Mouse (Mus musculus): ENCODE measurements around the gene Ccdc85b. TPM values are rescaled to one million over a fixed set of nuclear protein-coding genes. Genes with fewer than 3 reads are reported as not detected.

Ccdc85b gene
- polyA plus RNA-seq, 1 experiment from 2014 or later, result 4.8 TPM

DNA sequence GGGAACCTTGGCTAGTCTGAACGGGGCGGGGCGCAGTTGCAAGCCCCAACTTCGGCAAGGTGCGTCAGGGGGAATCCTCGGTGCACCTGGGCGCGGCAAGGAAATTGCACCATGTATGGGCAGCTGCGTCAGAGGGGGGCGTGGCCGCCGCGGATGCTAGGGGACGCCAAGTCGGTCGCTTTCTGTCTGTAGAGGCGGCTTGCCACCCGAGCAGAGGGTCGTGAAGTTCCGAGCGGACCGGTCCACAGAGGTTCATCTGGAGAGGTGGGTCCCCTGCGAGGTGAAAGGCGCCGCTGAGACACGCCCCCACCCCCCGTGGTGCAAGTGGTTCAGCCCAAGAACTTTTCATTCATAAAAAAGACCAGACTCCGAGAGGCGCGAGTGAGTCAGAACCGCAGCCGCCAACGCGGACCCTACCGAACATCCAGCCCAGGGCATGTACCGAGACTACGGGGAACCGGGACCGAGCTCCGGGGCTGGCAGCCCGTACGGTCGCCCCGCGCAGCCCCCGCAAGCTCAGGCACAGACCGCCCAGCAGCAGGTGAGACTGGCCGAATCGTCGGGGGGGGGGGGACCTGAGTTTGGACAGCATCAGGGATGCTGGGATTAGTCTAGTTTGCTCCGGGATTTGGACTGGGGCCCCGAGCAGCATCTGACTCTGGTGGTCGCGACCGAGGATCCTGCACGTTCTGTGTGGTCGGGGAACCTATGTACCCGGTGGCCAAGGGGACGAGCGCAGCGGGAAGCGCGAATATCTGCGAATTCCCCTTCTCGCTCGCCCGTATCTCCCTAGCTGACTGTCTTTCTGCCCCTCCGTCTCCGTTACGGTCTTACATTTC is 10.0 kb downstream of the Ccdc85b start, which contains the start of gene Fosl1:
Gene Fosl1, plus strand, starts transcription at position 33 of the 839 bp plus-strand sequence.
- Histone ChIP-seq H3K9ac (peak within 1 kb of the TSS; percentile 56), H3K4me2 (peak within 1 kb of the TSS; percentile 90), H3K9me3 (replicated peaks) (no peaks in the 10 kb centered on the region), H3K36me3 (no peaks in the 10 kb centered on the region), H3K4me3 (peak within 1 kb of the TSS; percentile 59), H3K27ac (no peak within 1 kb of the TSS), H3K27me3 (replicated peaks) (peaks cover 83% of the 10 kb centered on the region), H3K4me1 (peaks cover 23% of the 10 kb centered on the region)
- peak; percentile 53; the same call in 1 of the 2 replicates for ATAC-seq
- 1% methylated on average over 70 of the region's 70 CpGs for WGBS (ENCODE audit: insufficient replicate concordance)

DNA sequence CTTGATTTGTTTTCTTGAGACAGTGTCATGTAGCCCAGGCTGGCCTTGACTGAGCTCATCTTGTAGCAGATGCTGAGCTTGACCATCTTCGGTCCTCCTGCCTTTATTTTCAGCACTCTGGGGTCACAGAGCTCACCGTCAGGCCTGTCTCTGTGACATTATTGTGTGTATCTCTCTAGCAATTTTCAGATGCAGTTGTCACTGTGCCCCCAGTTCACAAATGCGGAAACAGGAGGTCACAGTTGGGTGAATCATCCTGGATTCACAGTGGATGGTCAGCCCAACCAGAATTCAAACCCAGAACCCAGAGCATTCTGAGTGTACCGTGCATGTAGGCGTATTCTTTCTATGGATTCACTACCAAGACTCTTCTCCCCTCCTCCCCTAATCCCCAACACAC is 11.9 kb downstream of the Ccdc85b start:
- H3K9me3 ChIP-seq (replicated peaks), result no peaks in the 10 kb centered on the region
- no peak overlapping the region for H3K4me2 ChIP-seq
- H3K4me1 ChIP-seq, result peaks cover 23% of the 10 kb centered on the region
- H3K4me3 ChIP-seq, result no peak overlapping the region
- peaks cover 78% of the 10 kb centered on the region for H3K27me3 ChIP-seq (replicated peaks)
- 75% methylated on average over 5 of the region's 5 CpGs for WGBS (ENCODE audit: insufficient replicate concordance)
- ATAC-seq, result no peak
- H3K27ac ChIP-seq, result no peak overlapping the region
- no peak overlapping the region for H3K9ac ChIP-seq
- H3K36me3 ChIP-seq, result no peaks in the 10 kb centered on the region

DNA sequence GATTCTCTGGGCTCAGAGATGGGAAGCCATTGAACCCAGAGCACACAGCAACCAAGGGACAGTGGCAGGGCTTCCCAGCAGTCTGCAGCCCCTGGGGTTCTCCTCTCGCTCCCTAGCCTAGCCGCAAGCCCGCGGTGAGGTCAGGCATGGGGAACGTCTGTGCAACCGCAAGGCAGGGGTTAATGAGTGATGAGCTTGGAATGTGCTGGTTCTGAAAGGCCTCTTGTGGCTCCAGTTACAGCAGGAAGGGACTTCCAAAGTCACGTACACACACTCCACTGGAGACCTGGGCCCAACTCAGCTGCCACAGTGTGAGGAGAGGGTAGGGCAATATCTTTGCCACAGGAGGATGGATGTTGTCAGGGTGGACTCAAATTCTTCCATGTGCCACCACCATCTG is 12.7 kb downstream of the Ccdc85b start:
- Histone ChIP-seq H3K27ac (no peak overlapping the region), H3K36me3 (no peaks in the 10 kb centered on the region), H3K9ac (no peak overlapping the region), H3K27me3 (replicated peaks) (peaks cover 70% of the 10 kb centered on the region), H3K4me3 (no peak overlapping the region), H3K4me1 (peaks cover 23% of the 10 kb centered on the region), H3K4me2 (no peak overlapping the region), H3K9me3 (replicated peaks) (peaks cover 7% of the 10 kb centered on the region; the same call in 1 of the 2 replicates)
- WGBS (ENCODE audit: insufficient replicate concordance), result 38% methylated on average over 7 of the region's 7 CpGs
- no peak for ATAC-seq

DNA sequence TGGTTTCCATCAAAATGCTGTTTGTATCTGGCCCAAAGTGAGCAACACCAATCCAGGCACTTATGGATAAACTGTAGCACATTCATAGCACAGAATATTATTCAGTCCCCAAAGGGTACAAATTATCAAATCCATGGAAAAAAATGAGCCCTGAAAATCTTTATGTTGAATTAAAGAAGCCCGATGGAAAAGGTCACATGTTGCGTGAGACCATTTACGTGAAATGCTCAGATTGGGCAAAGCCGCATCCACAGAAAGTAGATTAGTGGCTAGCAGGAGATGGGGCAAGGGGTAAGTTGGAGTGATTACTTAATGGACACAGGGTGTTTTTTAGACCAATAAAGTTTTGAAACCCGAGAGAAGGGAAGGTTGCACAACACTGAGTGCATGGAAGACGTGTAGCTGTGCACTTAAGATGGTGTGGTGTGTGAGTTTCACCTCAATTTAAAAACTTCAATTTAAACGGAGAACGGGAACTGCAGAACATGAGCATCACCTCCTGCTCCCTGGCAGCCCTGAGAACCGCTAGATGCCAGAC is 13.3 kb downstream of the Ccdc85b start:
- no peak for ATAC-seq
- Histone ChIP-seq H3K9me3 (replicated peaks) (peaks cover 8% of the 10 kb centered on the region; the same call in 1 of the 2 replicates), H3K4me2 (no peak overlapping the region), H3K27me3 (replicated peaks) (peaks cover 65% of the 10 kb centered on the region), H3K27ac (no peak overlapping the region), H3K4me1 (peaks cover 23% of the 10 kb centered on the region), H3K4me3 (no peak overlapping the region), H3K36me3 (no peaks in the 10 kb centered on the region), H3K9ac (no peak overlapping the region)
- 51% methylated on average over 9 of the region's 9 CpGs for WGBS (ENCODE audit: insufficient replicate concordance)

DNA sequence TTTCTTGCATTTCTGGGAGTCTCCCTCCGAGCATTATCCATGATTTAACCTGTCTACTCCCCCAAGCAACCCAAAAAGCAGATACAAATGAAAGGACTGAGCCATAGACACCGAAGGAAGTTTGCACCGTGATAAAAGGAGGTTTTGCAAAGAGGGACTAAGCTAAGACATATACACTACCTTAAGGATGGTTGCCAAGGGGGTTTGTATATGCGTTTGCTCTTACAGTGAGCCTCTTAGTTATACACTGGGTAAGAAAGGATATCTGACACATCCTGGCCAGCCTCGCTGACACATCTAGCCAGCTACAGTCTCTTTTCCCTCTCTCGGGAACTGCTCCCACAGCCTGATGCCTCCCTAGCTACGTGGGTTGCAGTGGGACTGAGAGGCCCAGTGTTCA is 23.7 kb downstream of the Ccdc85b start:
- Histone ChIP-seq H3K9ac (no peak overlapping the region; the same call in 1 of the 2 replicates), H3K27ac (no peak overlapping the region), H3K9me3 (replicated peaks) (no peaks in the 10 kb centered on the region), H3K4me3 (0 out of 2 replicates have a peak overlapping the region, but pooled peaks have one; percentile 40), H3K4me2 (peak overlapping the region; percentile 72), H3K36me3 (no peaks in the 10 kb centered on the region; the same call in 1 of the 2 replicates), H3K27me3 (replicated peaks) (peaks cover 16% of the 10 kb centered on the region; the same call in 1 of the 2 replicates), H3K4me1 (peaks cover 20% of the 10 kb centered on the region)
- no peak for ATAC-seq
- WGBS (ENCODE audit: insufficient replicate concordance), result 46% methylated on average over 7 of the region's 7 CpGs

DNA sequence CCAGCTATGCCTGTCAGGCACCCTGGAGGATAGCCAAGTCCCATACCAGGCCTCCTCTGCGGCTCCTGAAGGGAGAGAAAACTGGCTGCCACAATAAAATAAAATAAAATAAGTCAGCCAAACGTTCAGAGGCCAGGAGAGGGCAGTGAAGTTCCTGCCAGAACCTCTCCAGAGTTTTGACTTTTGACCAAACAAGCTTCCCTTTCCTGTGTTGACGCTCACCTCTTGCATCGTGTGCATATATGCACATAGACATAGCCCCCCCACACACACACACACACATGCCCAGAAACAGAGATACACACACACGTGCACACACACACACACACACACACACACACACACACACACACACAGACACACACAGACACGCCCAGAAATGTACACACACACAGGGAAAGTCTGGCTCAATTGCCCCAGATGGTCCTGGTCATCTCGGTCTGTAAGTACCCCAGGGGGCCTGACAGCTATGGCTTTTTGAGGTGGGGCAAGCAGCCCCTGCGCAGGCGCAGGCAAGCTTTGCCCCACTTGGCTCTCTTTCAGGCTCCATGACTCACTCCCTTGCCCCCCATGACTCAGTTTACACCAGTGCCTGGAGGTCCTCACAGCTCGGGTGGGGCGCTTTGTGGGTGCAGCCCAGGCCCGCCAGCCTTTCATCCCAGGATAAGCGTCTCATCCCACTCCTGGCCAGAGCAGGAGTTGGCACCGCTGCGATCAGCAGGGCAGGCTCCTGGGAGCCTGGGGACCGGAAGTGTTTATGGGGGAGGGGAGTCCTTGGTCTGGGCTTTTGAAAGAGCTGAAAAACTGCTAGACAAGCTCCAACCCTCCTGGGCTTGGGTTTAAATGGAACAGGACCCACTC is 24.5 kb downstream of the Ccdc85b start:
- 5% methylated on average over 16 of the region's 16 CpGs for WGBS (ENCODE audit: insufficient replicate concordance)
- H3K4me3 ChIP-seq, result peak overlapping the region; percentile 40
- peak; percentile 43 for ATAC-seq
- peaks cover 16% of the 10 kb centered on the region; the same call in 1 of the 2 replicates for H3K27me3 ChIP-seq (replicated peaks)
- peak overlapping the region; percentile 68 for H3K27ac ChIP-seq
- H3K9ac ChIP-seq, result peak overlapping the region; percentile 57
- H3K36me3 ChIP-seq, result no peaks in the 10 kb centered on the region; the same call in 1 of the 2 replicates
- peak overlapping the region; percentile 72 for H3K4me2 ChIP-seq
- peaks cover 20% of the 10 kb centered on the region for H3K4me1 ChIP-seq
- no peaks in the 10 kb centered on the region for H3K9me3 ChIP-seq (replicated peaks)

DNA sequence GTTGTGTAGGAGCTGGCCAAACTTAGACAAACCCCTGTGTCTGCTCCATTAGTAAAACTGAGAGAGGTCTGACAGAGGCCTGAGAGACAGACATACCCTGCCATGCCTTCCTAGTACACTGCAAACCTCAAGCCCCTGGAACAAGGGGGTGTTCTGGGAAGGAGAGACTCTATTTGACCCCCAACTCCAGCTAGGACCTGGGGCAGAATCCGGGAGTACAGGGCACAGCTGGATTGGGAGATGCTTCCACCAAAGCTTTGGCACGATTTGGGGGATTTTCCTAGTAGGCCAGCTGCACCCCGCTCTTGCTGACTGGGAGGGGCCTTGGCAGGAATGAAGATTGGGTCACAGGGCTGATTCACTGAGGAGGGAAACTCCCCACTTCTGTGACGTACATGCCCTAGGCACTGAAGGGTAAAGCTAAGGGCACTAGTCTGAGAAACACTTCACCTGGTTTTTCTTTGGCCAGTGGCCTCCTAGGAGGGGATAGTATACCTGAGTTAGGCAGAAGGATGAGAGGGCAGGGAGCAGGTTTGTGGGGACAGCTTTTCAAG is 25.7 kb downstream of the Ccdc85b start:
- H3K9ac ChIP-seq, result no peak overlapping the region
- peaks cover 16% of the 10 kb centered on the region; the same call in 1 of the 2 replicates for H3K27me3 ChIP-seq (replicated peaks)
- no peak overlapping the region for H3K4me2 ChIP-seq
- H3K4me1 ChIP-seq, result peaks cover 23% of the 10 kb centered on the region
- H3K4me3 ChIP-seq, result no peak overlapping the region
- ATAC-seq, result no peak
- H3K36me3 ChIP-seq, result peaks cover 4% of the 10 kb centered on the region
- WGBS (ENCODE audit: insufficient replicate concordance), result 65% methylated on average over 4 of the region's 4 CpGs
- H3K27ac ChIP-seq, result no peak overlapping the region
- H3K9me3 ChIP-seq (replicated peaks), result no peaks in the 10 kb centered on the region

DNA sequence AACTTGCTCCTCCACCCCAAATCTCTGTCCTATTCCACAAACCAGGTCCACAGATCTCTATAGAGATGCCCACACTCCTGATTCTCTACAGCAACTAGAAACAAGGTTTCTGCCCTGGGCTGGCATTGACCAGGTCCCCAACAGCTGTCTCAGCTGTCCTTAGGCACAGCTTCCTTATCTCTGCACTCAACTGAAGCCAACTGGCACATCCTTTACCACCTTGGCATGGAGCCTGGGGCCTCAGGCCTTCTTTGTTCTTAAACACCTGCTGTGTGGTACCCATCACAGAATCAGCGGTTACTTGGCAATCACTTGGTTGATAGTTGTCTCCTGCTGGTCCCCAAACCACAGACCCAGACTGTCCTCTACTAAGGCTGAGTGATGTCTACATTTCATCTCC is 27.3 kb downstream of the Ccdc85b start:
- no peak overlapping the region for H3K4me2 ChIP-seq
- peaks cover 14% of the 10 kb centered on the region for H3K36me3 ChIP-seq
- peaks cover 38% of the 10 kb centered on the region for H3K4me1 ChIP-seq
- no peaks in the 10 kb centered on the region for H3K9me3 ChIP-seq (replicated peaks)
- H3K4me3 ChIP-seq, result no peak overlapping the region
- WGBS (ENCODE audit: insufficient replicate concordance), result 71% methylated on average over 1 of the region's 1 CpGs
- peaks cover 13% of the 10 kb centered on the region; the same call in 1 of the 2 replicates for H3K27me3 ChIP-seq (replicated peaks)
- no peak for ATAC-seq
- no peak overlapping the region for H3K27ac ChIP-seq
- H3K9ac ChIP-seq, result no peak overlapping the region

DNA sequence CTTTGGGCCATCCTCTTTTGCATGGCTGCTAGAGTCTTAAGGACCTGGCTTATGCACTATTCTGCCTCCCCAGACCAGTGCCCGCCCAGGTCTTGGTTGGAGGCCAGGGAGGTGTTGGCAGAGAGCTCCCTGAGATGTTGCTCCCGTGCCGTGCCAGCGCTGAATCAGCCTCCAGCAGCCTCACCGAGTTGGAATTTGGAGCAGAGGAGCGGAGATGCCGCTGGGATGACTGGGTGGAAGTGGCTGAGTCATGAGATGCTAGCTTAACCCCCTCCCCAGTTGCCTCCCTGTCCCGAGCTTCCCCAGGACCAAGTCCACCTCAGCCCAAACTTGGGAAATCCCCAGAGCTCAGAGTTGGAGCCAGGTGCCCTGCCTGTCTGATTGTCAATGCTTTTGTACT is 27.9 kb downstream of the Ccdc85b start:
- Histone ChIP-seq H3K4me3 (no peak overlapping the region), H3K4me2 (no peak overlapping the region), H3K9me3 (replicated peaks) (no peaks in the 10 kb centered on the region), H3K4me1 (peaks cover 38% of the 10 kb centered on the region), H3K36me3 (peaks cover 14% of the 10 kb centered on the region), H3K27ac (no peak overlapping the region), H3K27me3 (replicated peaks) (peaks cover 8% of the 10 kb centered on the region; the same call in 1 of the 2 replicates), H3K9ac (no peak overlapping the region)
- WGBS (ENCODE audit: insufficient replicate concordance), result 61% methylated on average over 8 of the region's 8 CpGs
- no peak for ATAC-seq

DNA sequence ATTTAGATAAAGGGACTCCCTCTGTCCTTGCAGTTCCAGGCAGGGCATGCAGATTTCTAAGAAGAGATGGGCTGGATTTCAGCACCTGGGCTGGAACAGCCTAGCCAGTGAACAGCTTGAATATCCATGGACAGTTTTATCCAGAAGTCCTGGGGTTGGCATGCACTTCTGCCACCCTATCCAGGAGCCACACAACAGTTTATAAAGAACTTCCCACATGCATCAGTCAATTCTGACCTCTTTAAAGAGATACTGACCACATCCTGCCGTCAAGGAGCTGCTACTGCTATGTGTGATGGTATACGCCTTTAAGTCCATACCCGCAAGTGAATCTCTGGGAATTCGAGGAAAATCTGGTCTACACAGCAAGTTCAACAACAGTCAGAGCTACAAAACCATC is 28.5 kb downstream of the Ccdc85b start:
- Histone ChIP-seq H3K9me3 (replicated peaks) (no peaks in the 10 kb centered on the region), H3K4me3 (no peak overlapping the region), H3K9ac (no peak overlapping the region), H3K4me1 (peaks cover 37% of the 10 kb centered on the region), H3K4me2 (no peak overlapping the region), H3K27me3 (replicated peaks) (0 out of 2 replicates have a peak, but pooled peaks cover 3% of the 10 kb centered on the region), H3K36me3 (peaks cover 14% of the 10 kb centered on the region), H3K27ac (no peak overlapping the region)
- no peak for ATAC-seq
- WGBS (ENCODE audit: insufficient replicate concordance), result 63% methylated on average over 4 of the region's 4 CpGs

DNA sequence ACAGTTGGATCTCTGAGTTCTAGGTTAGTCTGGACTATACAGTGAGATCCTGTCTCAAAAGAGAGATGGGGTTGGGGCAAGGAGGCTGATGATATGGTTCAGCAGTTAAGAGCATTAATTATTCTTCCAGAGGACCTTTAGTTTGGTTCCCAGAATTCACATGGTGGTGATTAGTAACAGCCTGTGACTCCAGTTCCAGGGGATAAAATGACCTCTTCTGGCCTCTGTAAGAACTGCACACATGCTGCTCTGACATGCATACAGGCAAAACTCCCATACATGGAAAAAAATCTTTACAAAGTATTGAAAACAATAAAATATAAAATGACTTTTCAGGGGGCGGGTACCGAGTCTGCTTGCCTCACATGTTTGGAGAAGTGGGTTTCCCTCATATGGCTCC is 29.6 kb downstream of the Ccdc85b start:
- Histone ChIP-seq H3K27ac (no peak overlapping the region), H3K9ac (no peak overlapping the region), H3K4me2 (no peak overlapping the region), H3K27me3 (replicated peaks) (no peaks in the 10 kb centered on the region), H3K4me1 (peaks cover 37% of the 10 kb centered on the region), H3K4me3 (no peak overlapping the region), H3K9me3 (replicated peaks) (no peaks in the 10 kb centered on the region), H3K36me3 (peaks cover 16% of the 10 kb centered on the region)
- WGBS (ENCODE audit: insufficient replicate concordance), result 83% methylated on average over 2 of the region's 2 CpGs
- ATAC-seq, result no peak
